Mouse (Mus musculus) regulatory T cell (primary cell): ENCODE results near the gene Glis2.
"Not testable (repeated sequence)": the region's sequence is repeated elsewhere in the genome, so short reads cannot be mapped to it uniquely, and the experiment has no call there.

ENCODE experiments used
- in situ Hi-C: fragments of 300-600 bp; cut with MboI, MseI; formaldehyde crosslinking; loops from one replicate; pipeline ENCODE4 v1.15.1; 2025; ENCODE audit warnings: high pct_unique_total_duplicates

Glis2 gene

GRCm38 (mm10) chr16:4578630-4579029 lies 15.9 kb upstream of the Glis2 start:
- in situ Hi-C loops, result no loop called here

GRCm38 (mm10) chr16:4581179-4581578 lies 13.3 kb upstream of the Glis2 start:
- in situ Hi-C loops, result not testable (repeated sequence)

GRCm38 (mm10) chr16:4583807-4584206 lies 10.7 kb upstream of the Glis2 start:
- in situ Hi-C loops, result no loop called here

- in situ Hi-C loops, result no loop called here
Measured at GRCm38 (mm10) chr16:4584438-4584837, 10.1 kb upstream of the Glis2 start.

- in situ Hi-C loops, result no loop called here
Measured at GRCm38 (mm10) chr16:4585642-4586530, 8.6 kb upstream of the Glis2 start.

- in situ Hi-C loops, result no loop called here
Measured at GRCm38 (mm10) chr16:4586531-4587123, 7.9 kb upstream of the Glis2 start.

GRCm38 (mm10) chr16:4587516-4588210 lies 6.8 kb upstream of the Glis2 start:
- in situ Hi-C loops, result no loop called here

GRCm38 (mm10) chr16:4590236-4590635 lies 4.3 kb upstream of the Glis2 start:
- in situ Hi-C loops, result no loop called here

- in situ Hi-C loops, result no loop called here
Measured at GRCm38 (mm10) chr16:4592909-4593875, 1.3 kb upstream of the Glis2 start.

- in situ Hi-C loops, result no loop called here
Measured at GRCm38 (mm10) chr16:4594814-4595526, 457 bp downstream of the Glis2 start.

GRCm38 (mm10) chr16:4595527-4595963 lies 1.0 kb downstream of the Glis2 start:
- in situ Hi-C loops, result no loop called here

- in situ Hi-C loops, result no loop called here
Measured at GRCm38 (mm10) chr16:4596141-4596728, 1.7 kb downstream of the Glis2 start.

GRCm38 (mm10) chr16:4596836-4597235 lies 2.3 kb downstream of the Glis2 start:
- in situ Hi-C loops, result no loop called here

GRCm38 (mm10) chr16:4597296-4597695 lies 2.8 kb downstream of the Glis2 start:
- in situ Hi-C loops, result no loop called here

GRCm38 (mm10) chr16:4598041-4598440 lies 3.5 kb downstream of the Glis2 start:
- in situ Hi-C loops, result no loop called here

GRCm38 (mm10) chr16:4598891-4599543 lies 4.5 kb downstream of the Glis2 start:
- in situ Hi-C loops, result no loop called here

- in situ Hi-C loops, result no loop called here
Measured at GRCm38 (mm10) chr16:4599616-4600015, 5.1 kb downstream of the Glis2 start.

- in situ Hi-C loops, result no loop called here
Measured at GRCm38 (mm10) chr16:4600701-4601310, 6.3 kb downstream of the Glis2 start.

GRCm38 (mm10) chr16:4602189-4602588 lies 7.7 kb downstream of the Glis2 start:
- in situ Hi-C loops, result no loop called here
